Mouse (Mus musculus) ES-E14 (cell line): ENCODE data around the gene Kcnd3. TPM values are rescaled to one million over a fixed set of nuclear protein-coding genes. Genes with fewer than 3 reads are reported as not detected.

Experiments used
- DNase-seq: peaks from one replicate; pipeline ENCODE4 v3.0.0-alpha.2; 2013; ENCODE audit warnings: low read depth, low spot score
- H3K27ac ChIP-seq: 2 replicates; pipeline ENCODE4 v1.5.1; 2012; ENCODE audit warnings: low read depth, mild to moderate bottlenecking, low read length, moderate library complexity, mixed read lengths; ENCODE audit not compliant: poor library complexity, insufficient read depth, severe bottlenecking
- H3K36me3 ChIP-seq: 2 replicates; pipeline ENCODE4 v1.6.1; 2012; ENCODE audit warnings: mild to moderate bottlenecking, low read length, moderate library complexity, mixed read lengths; ENCODE audit not compliant: control insufficient read depth, poor library complexity, insufficient read depth, severe bottlenecking
- H3K4me1 ChIP-seq, 2 experiments: fragments of 150-350 bp in 1 of 2; sonication (generic) in 1 of 2; 2 replicates each; pipeline ENCODE4 v1.6.1; 2012; ENCODE audit warnings: low read length in 2 of 2, mild to moderate bottlenecking in 1 of 2, mixed read lengths in 1 of 2; ENCODE audit not compliant: control insufficient read depth in 2 of 2, insufficient read depth in 2 of 2, poor library complexity in 1 of 2
- H3K4me3 ChIP-seq, 2 experiments: fragments of 150-350 bp in 1 of 2; sonication (generic) in 1 of 2; 2 replicates each; pipeline ENCODE4 v1.5.1; 2012; ENCODE audit warnings: low read length in 2 of 2, low read depth in 1 of 2, mild to moderate bottlenecking in 1 of 2, mixed read lengths in 1 of 2; ENCODE audit not compliant: insufficient read depth in 1 of 2, poor library complexity in 1 of 2, severe bottlenecking in 1 of 2
- H3K9ac ChIP-seq: 2 replicates; pipeline ENCODE4 v1.6.1; 2012; ENCODE audit warnings: low read depth, mild to moderate bottlenecking, low read length, mixed read lengths; ENCODE audit not compliant: poor library complexity, insufficient read depth, severe bottlenecking
- H3K9me3 ChIP-seq: fragments of 150-350 bp; sonication (generic); 2 replicates; pipeline ENCODE4 v1.6.1; 2012; ENCODE audit warnings: low read depth, mild to moderate bottlenecking, low read length; ENCODE audit not compliant: control insufficient read depth, insufficient read depth
- CHD2 ChIP-seq: IDR thresholded peaks from 2 replicates; pipeline ENCODE4 v1.6.1; 2014; ENCODE audit warnings: mild to moderate bottlenecking, low read depth, low read length, inconsistent platforms
- HCFC1 ChIP-seq: IDR thresholded peaks from 2 replicates; pipeline ENCODE4 v1.6.1; 2012; ENCODE audit warnings: low read length, inconsistent platforms, borderline replicate concordance; ENCODE audit not compliant: insufficient read depth
- MAFK ChIP-seq: IDR thresholded peaks from 2 replicates; pipeline ENCODE4 v1.6.1; 2014; ENCODE audit warnings: mild to moderate bottlenecking, low read depth, low read length, inconsistent platforms; ENCODE audit not compliant: insufficient read depth
- ZC3H11A ChIP-seq: IDR thresholded peaks from 2 replicates; pipeline ENCODE4 v1.6.1; 2012; ENCODE audit warnings: low read depth, mild to moderate bottlenecking, inconsistent platforms, low read length, borderline replicate concordance
- ZNF384 ChIP-seq: IDR thresholded peaks from 2 replicates; pipeline ENCODE4 v1.6.1; 2012; ENCODE audit warnings: low read depth, low read length, inconsistent platforms
- in situ Hi-C, 2 experiments: fragments of 600-800 bp; cut with MboI; formaldehyde crosslinking; loops; one replicate each; pipeline ENCODE4 v1.15.1; 2025; ENCODE audit warnings: low sequenced_read_pairs in 2 of 2, inconsistent platforms in 1 of 2; ENCODE audit not compliant: unreplicated experiment in 2 of 2
- total RNA-seq: library from RNA; depleted of rRNA; stranded (reverse); fragments of 300-350 nt; gene quantifications from 2 replicates; pipeline ENCODE4 v1.2.3, GENCODE M21; 2012

Gene Kcnd3
- total RNA-seq, 1 experiment = 0.04 TPM

GRCm38 (mm10) chr3:105714820-105715167 is 262.7 kb downstream of the Kcnd3 start:
- Histone ChIP-seq H3K4me3 (no peak overlapping the region), H3K27ac (no peak overlapping the region), H3K9ac (no peak overlapping the region), H3K36me3 (peaks cover 2% of the 10 kb centered on the region), H3K4me1 (peaks cover 0 to 2% of the 10 kb centered on the region in 2 experiments; a peak in 1 of 4 replicates), H3K9me3 (no peaks in the 10 kb centered on the region)
- in situ Hi-C loops = no loop called here
- no peak for DNase-seq
- TF ChIP-seq ZC3H11A = no peak
- TF ChIP-seq ZNF384 = no peak
- no peak for TF ChIP-seq CHD2
- no peak for TF ChIP-seq MAFK
- no peak for TF ChIP-seq HCFC1

DNA sequence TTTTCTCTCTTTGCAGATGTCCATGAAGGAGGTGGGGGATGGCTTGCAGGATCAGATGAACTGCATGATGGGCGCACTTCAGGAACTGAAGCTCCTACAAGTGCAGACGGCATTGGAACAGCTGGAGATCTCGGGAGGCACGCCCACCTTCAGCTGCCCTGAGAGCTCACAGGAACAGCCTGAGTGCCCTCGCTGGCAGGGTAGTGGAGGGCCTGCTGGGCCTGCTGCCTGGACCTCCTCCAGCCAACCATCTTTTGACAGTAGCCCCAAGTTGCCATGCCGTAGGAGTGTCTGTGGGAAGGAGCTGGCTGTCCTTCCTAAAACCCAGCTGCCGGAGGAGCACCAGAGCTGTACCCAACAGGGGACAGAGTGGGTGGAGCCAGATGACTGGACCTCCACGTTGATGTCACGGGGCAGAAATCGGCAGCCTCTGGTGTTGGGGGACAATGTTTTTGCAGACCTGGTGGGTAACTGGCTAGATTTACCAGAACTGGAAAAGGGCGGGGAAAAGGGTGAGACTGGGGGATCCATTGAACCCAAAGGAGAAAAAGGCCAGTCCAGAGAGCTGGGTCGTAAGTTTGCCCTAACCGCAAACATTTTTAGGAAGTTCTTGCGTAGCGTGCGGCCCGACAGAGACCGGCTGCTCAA is 264.3 kb downstream of the Kcnd3 start:
- H3K4me1 ChIP-seq = peaks cover 0 to 2% of the 10 kb centered on the region in 2 experiments; a peak in 1 of 4 replicates
- no peak overlapping the region for H3K9ac ChIP-seq
- no peak for TF ChIP-seq CHD2
- TF ChIP-seq HCFC1 = no peak
- no peak for TF ChIP-seq ZNF384
- TF ChIP-seq ZC3H11A = no peak
- TF ChIP-seq MAFK = no peak
- no peak overlapping the region for H3K4me3 ChIP-seq
- H3K9me3 ChIP-seq = no peaks in the 10 kb centered on the region
- no peak for DNase-seq
- no peak overlapping the region for H3K27ac ChIP-seq
- H3K36me3 ChIP-seq = peaks cover 2% of the 10 kb centered on the region; the same call in 1 of the 2 replicates
- in situ Hi-C loops = no loop called here

GRCm38 (mm10) chr3:105717856-105718555 is 265.9 kb downstream of the Kcnd3 start:
- Histone ChIP-seq H3K36me3 (peaks cover 2% of the 10 kb centered on the region; the same call in 1 of the 2 replicates), H3K9ac (no peak overlapping the region), H3K4me1 (peaks cover 0 to 2% of the 10 kb centered on the region in 2 experiments; a peak in 1 of 4 replicates), H3K27ac (no peak overlapping the region), H3K4me3 (no peak overlapping the region), H3K9me3 (no peaks in the 10 kb centered on the region)
- TF ChIP-seq ZC3H11A = no peak
- no peak for TF ChIP-seq CHD2
- no peak for TF ChIP-seq ZNF384
- TF ChIP-seq HCFC1 = no peak
- in situ Hi-C loops = no loop called here
- no peak for DNase-seq

GRCm38 (mm10) chr3:105718746-105719145 is 266.6 kb downstream of the Kcnd3 start:
- H3K36me3 ChIP-seq = peaks cover 2% of the 10 kb centered on the region; the same call in 1 of the 2 replicates
- no peaks in the 10 kb centered on the region for H3K9me3 ChIP-seq
- H3K4me3 ChIP-seq = no peak overlapping the region
- peaks cover 0 to 2% of the 10 kb centered on the region in 2 experiments; a peak in 1 of 4 replicates for H3K4me1 ChIP-seq
- no peak overlapping the region for H3K27ac ChIP-seq
- in situ Hi-C loops = no loop called here
- H3K9ac ChIP-seq = no peak overlapping the region
- TF ChIP-seq CHD2 (no peak), ZNF384 (no peak), HCFC1 (no peak), MAFK (no peak), ZC3H11A (no peak)
- no peak for DNase-seq

GRCm38 (mm10) chr3:105719979-105720378 is 267.8 kb downstream of the Kcnd3 start:
- Histone ChIP-seq H3K9ac (no peak overlapping the region), H3K27ac (no peak overlapping the region), H3K9me3 (no peaks in the 10 kb centered on the region), H3K4me3 (no peak overlapping the region), H3K36me3 (peaks cover 2% of the 10 kb centered on the region; the same call in 1 of the 2 replicates), H3K4me1 (peaks cover 0 to 2% of the 10 kb centered on the region in 2 experiments; a peak in 1 of 4 replicates)
- no peak for TF ChIP-seq MAFK
- TF ChIP-seq ZC3H11A = no peak
- no peak for TF ChIP-seq HCFC1
- no peak for TF ChIP-seq ZNF384
- TF ChIP-seq CHD2 = no peak
- no peak for DNase-seq
- in situ Hi-C loops = no loop called here
